Mouse (Mus musculus): ENCODE measurements around the gene Sema6d. TPM values are rescaled to one million over a fixed set of nuclear protein-coding genes. Genes with fewer than 3 reads are reported as not detected.

Sema6d gene
- polyA plus RNA-seq, 1 experiment from 2014 or later, result 16.5 TPM

- Histone ChIP-seq H3K27me3 (no peaks in the 10 kb centered on the region), H3K9ac (no peak overlapping the region), H3K4me1 (replicated peaks) (no peaks in the 10 kb centered on the region), H3K4me3 (no peak overlapping the region), H3K4me2 (no peak overlapping the region), H3K9me3 (replicated peaks) (no peaks in the 10 kb centered on the region), H3K36me3 (no peaks in the 10 kb centered on the region), H3K27ac (no peak overlapping the region)
- ATAC-seq (replicated peaks; ENCODE audit: insufficient number of reproducible peaks, insufficient read depth, low FRiP score, low read depth), result no peak
- 49% methylated on average over 6 of the region's 6 CpGs for WGBS
Observed at GRCm38 (mm10) chr2:124235237-124236055, 145.7 kb downstream of the Sema6d start.

- 93% methylated on average over 1 of the region's 1 CpGs for WGBS
- Histone ChIP-seq H3K4me2 (no peak overlapping the region), H3K36me3 (no peaks in the 10 kb centered on the region), H3K27ac (no peak overlapping the region), H3K4me1 (replicated peaks) (no peaks in the 10 kb centered on the region), H3K27me3 (no peaks in the 10 kb centered on the region), H3K9ac (no peak overlapping the region), H3K4me3 (no peak overlapping the region), H3K9me3 (replicated peaks) (no peaks in the 10 kb centered on the region)
- ATAC-seq (replicated peaks; ENCODE audit: insufficient number of reproducible peaks, insufficient read depth, low FRiP score, low read depth), result no peak
Observed at GRCm38 (mm10) chr2:124236831-124237230, 147.1 kb downstream of the Sema6d start.

DNA sequence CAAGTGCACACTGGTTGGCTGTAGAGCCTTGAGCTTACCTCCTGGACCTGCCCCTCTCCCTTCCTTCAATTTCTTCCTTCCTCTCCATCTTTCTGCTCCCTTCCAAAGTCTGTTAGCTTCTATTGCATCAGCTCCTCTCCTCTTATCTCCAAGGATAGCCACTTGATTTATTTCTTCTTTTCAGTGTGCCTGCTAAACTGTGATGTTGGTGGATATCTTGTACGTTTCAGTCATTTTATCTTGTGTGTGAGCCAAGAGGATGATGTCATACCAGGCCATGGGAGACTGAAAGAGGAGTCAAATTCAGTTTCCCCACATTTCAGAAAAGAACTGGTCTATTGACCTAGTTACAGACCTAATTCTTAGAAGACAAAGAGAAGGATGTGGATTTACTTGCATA, 153.8 kb downstream of the Sema6d start:
- H3K27ac ChIP-seq, result no peak overlapping the region
- no peak overlapping the region for H3K4me2 ChIP-seq
- no peaks in the 10 kb centered on the region for H3K36me3 ChIP-seq
- H3K9ac ChIP-seq, result no peak overlapping the region
- H3K4me1 ChIP-seq (replicated peaks), result no peaks in the 10 kb centered on the region
- ATAC-seq (replicated peaks; ENCODE audit: insufficient number of reproducible peaks, insufficient read depth, low FRiP score, low read depth), result no peak
- no peak overlapping the region for H3K4me3 ChIP-seq
- no peaks in the 10 kb centered on the region for H3K27me3 ChIP-seq
- WGBS, result 40% methylated on average over 1 of the region's 1 CpGs
- H3K9me3 ChIP-seq (replicated peaks), result no peaks in the 10 kb centered on the region

GRCm38 (mm10) chr2:124244543-124245245, 154.9 kb downstream of the Sema6d start:
- ATAC-seq (replicated peaks; ENCODE audit: insufficient number of reproducible peaks, insufficient read depth, low FRiP score, low read depth), result no peak
- WGBS, result 65% methylated on average over 4 of the region's 4 CpGs
- H3K4me2 ChIP-seq, result no peak overlapping the region
- H3K4me1 ChIP-seq (replicated peaks), result no peaks in the 10 kb centered on the region
- no peaks in the 10 kb centered on the region for H3K36me3 ChIP-seq
- no peak overlapping the region for H3K4me3 ChIP-seq
- no peak overlapping the region for H3K27ac ChIP-seq
- no peaks in the 10 kb centered on the region for H3K9me3 ChIP-seq (replicated peaks)
- no peaks in the 10 kb centered on the region for H3K27me3 ChIP-seq
- H3K9ac ChIP-seq, result no peak overlapping the region

DNA sequence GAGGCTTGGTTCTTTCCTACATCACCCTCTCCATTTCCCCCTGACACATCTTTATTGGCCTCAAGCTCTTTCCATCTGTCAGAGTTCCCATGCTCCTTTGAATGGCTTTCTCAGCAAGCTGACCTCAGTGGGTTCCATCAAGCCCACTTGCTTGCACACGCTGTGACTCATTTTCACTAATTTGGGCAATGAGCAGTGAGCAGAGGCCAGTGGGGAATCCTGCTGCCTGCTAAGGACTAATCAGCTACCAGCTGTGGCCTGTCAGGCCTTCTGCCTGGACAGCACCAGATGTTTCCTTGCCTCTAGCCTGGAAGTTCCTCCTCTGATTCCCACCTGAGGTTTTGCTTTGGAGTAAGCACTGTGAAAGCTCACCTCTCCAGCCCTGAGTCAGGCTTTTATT, 168.3 kb downstream of the Sema6d start:
- no peak overlapping the region for H3K4me3 ChIP-seq
- no peak overlapping the region for H3K9ac ChIP-seq
- no peaks in the 10 kb centered on the region for H3K4me1 ChIP-seq (replicated peaks)
- H3K4me2 ChIP-seq, result no peak overlapping the region
- no peaks in the 10 kb centered on the region for H3K27me3 ChIP-seq
- H3K9me3 ChIP-seq (replicated peaks), result no peaks in the 10 kb centered on the region
- WGBS, result 39% methylated on average over 1 of the region's 1 CpGs
- no peak for ATAC-seq (replicated peaks; ENCODE audit: insufficient number of reproducible peaks, insufficient read depth, low FRiP score, low read depth)
- H3K36me3 ChIP-seq, result no peaks in the 10 kb centered on the region
- H3K27ac ChIP-seq, result no peak overlapping the region

- no peak overlapping the region for H3K9ac ChIP-seq
- no peak for ATAC-seq (replicated peaks; ENCODE audit: insufficient number of reproducible peaks, insufficient read depth, low FRiP score, low read depth)
- H3K36me3 ChIP-seq, result no peaks in the 10 kb centered on the region
- H3K27ac ChIP-seq, result no peak overlapping the region
- H3K4me1 ChIP-seq (replicated peaks), result no peaks in the 10 kb centered on the region
- 81% methylated on average over 3 of the region's 3 CpGs for WGBS
- H3K4me2 ChIP-seq, result no peak overlapping the region
- no peak overlapping the region for H3K4me3 ChIP-seq
- no peaks in the 10 kb centered on the region for H3K27me3 ChIP-seq
- no peaks in the 10 kb centered on the region for H3K9me3 ChIP-seq (replicated peaks)
Observed at GRCm38 (mm10) chr2:124264309-124264708, 174.5 kb downstream of the Sema6d start.

GRCm38 (mm10) chr2:124271156-124271555, 181.4 kb downstream of the Sema6d start:
- Histone ChIP-seq H3K27me3 (no peaks in the 10 kb centered on the region), H3K27ac (no peak overlapping the region), H3K4me2 (no peak overlapping the region), H3K36me3 (no peaks in the 10 kb centered on the region), H3K9ac (no peak overlapping the region), H3K9me3 (replicated peaks) (no peaks in the 10 kb centered on the region), H3K4me1 (replicated peaks) (0 out of 2 replicates have a peak, but pooled peaks cover 3% of the 10 kb centered on the region), H3K4me3 (no peak overlapping the region)
- no peak for ATAC-seq (replicated peaks; ENCODE audit: insufficient number of reproducible peaks, insufficient read depth, low FRiP score, low read depth)
- WGBS, result 58% methylated on average over 6 of the region's 6 CpGs

- Histone ChIP-seq H3K27ac (no peak overlapping the region), H3K4me1 (replicated peaks) (peaks cover 14% of the 10 kb centered on the region), H3K4me2 (no peak overlapping the region), H3K9ac (no peak overlapping the region), H3K27me3 (no peaks in the 10 kb centered on the region), H3K9me3 (replicated peaks) (no peaks in the 10 kb centered on the region), H3K4me3 (no peak overlapping the region), H3K36me3 (no peaks in the 10 kb centered on the region)
- WGBS, result 84% methylated on average over 1 of the region's 1 CpGs
- no peak for ATAC-seq (replicated peaks; ENCODE audit: insufficient number of reproducible peaks, insufficient read depth, low FRiP score, low read depth)
Observed at GRCm38 (mm10) chr2:124277492-124277891, 187.7 kb downstream of the Sema6d start.

- Histone ChIP-seq H3K4me1 (replicated peaks) (peaks cover 11% of the 10 kb centered on the region), H3K36me3 (no peaks in the 10 kb centered on the region), H3K27me3 (no peaks in the 10 kb centered on the region), H3K27ac (no peak overlapping the region), H3K4me2 (no peak overlapping the region), H3K9me3 (replicated peaks) (no peaks in the 10 kb centered on the region), H3K4me3 (no peak overlapping the region), H3K9ac (no peak overlapping the region)
- no peak for ATAC-seq (replicated peaks; ENCODE audit: insufficient number of reproducible peaks, insufficient read depth, low FRiP score, low read depth)
- WGBS, result 86% methylated on average over 2 of the region's 2 CpGs
Observed at GRCm38 (mm10) chr2:124285109-124285508, 195.3 kb downstream of the Sema6d start.

GRCm38 (mm10) chr2:124289356-124289755, 199.6 kb downstream of the Sema6d start:
- no peak for ATAC-seq (replicated peaks; ENCODE audit: insufficient number of reproducible peaks, insufficient read depth, low FRiP score, low read depth)
- no peaks in the 10 kb centered on the region for H3K9me3 ChIP-seq (replicated peaks)
- H3K27me3 ChIP-seq, result no peaks in the 10 kb centered on the region
- no peaks in the 10 kb centered on the region for H3K4me1 ChIP-seq (replicated peaks)
- H3K4me3 ChIP-seq, result no peak overlapping the region
- H3K27ac ChIP-seq, result no peak overlapping the region
- H3K9ac ChIP-seq, result no peak overlapping the region
- no peak overlapping the region for H3K4me2 ChIP-seq
- H3K36me3 ChIP-seq, result no peaks in the 10 kb centered on the region
- WGBS, result 72% methylated on average over 2 of the region's 2 CpGs

GRCm38 (mm10) chr2:124291145-124291544, 201.4 kb downstream of the Sema6d start:
- no peak overlapping the region for H3K4me2 ChIP-seq
- H3K4me1 ChIP-seq (replicated peaks), result peaks cover under 1% of the 10 kb centered on the region; the same call in 1 of the 2 replicates
- H3K27me3 ChIP-seq, result no peaks in the 10 kb centered on the region
- no peaks in the 10 kb centered on the region for H3K9me3 ChIP-seq (replicated peaks)
- no peaks in the 10 kb centered on the region for H3K36me3 ChIP-seq
- H3K27ac ChIP-seq, result no peak overlapping the region
- 80% methylated on average over 3 of the region's 3 CpGs for WGBS
- H3K9ac ChIP-seq, result no peak overlapping the region
- H3K4me3 ChIP-seq, result no peak overlapping the region
- no peak for ATAC-seq (replicated peaks; ENCODE audit: insufficient number of reproducible peaks, insufficient read depth, low FRiP score, low read depth)

Measured in heart, embryonic 15.5 days (tissue).